Mouse (Mus musculus) left cerebral cortex, adult 2 months (tissue): ENCODE measurements at regions not wholly inside any gene's neighbourhood (a gene's known extent, or its start where the extent isn't known, plus 50 kb on each side); places are given as distances from the start of the nearest gene placed in this dataset.
"Not testable (repeated sequence)": the region's sequence is repeated elsewhere in the genome, so short reads cannot be mapped to it uniquely, and the experiment has no call there.

Source experiments
- DNase-seq, 2 experiments: peaks; one replicate each; pipeline ENCODE4 v3.0.0; 2021 to 2022; ENCODE audit warnings: low spot score in 2 of 2, mixed read lengths in 1 of 2; ENCODE audit errors: extremely low spot score in 1 of 2
- H3K27ac ChIP-seq: fragments of 200-600 bp; 2 replicates; pipeline ENCODE4 v1.8.1; 2022
- H3K4me3 ChIP-seq: fragments of 200-600 bp; 2 replicates; pipeline ENCODE4 v1.8.1; 2022
- CTCF ChIP-seq: fragments of 200-600 bp; IDR thresholded peaks from 2 replicates; pipeline ENCODE4 v1.8.1; 2022; ENCODE audit warnings: antibody characterized with exemption, mild to moderate bottlenecking, moderate library complexity
- intact Hi-C: fragments of 180-260 bp; cut with DNase I; formaldehyde crosslinking; loops from one replicate; pipeline ENCODE4 v1.15.1; 2025

- no peak for DNase-seq
- H3K27ac ChIP-seq = no peak overlapping the region
- TF ChIP-seq CTCF = no peak
- intact Hi-C loops = no loop called here
- H3K4me3 ChIP-seq = no peak overlapping the region
These were observed 293.6 kb upstream of the Cdh4 start for GRCm38 (mm10) chr2:179148667-179149066.

- Histone ChIP-seq H3K4me3 (no peak overlapping the region), H3K27ac (no peak overlapping the region)
- TF ChIP-seq CTCF = no peak
- no peak for DNase-seq
- intact Hi-C loops = no loop called here
These were observed 283.4 kb upstream of the Cdh4 start for GRCm38 (mm10) chr2:179158881-179159280.

- Histone ChIP-seq H3K27ac (no peak overlapping the region), H3K4me3 (no peak overlapping the region)
- no peak for DNase-seq
- intact Hi-C loops = no loop called here
- TF ChIP-seq CTCF = no peak
These were observed 279.1 kb upstream of the Cdh4 start for GRCm38 (mm10) chr2:179163116-179163515.

- intact Hi-C loops = no loop called here
- TF ChIP-seq CTCF = no peak
- no peak for DNase-seq
- Histone ChIP-seq H3K4me3 (no peak overlapping the region), H3K27ac (no peak overlapping the region)
These were observed 272.1 kb upstream of the Cdh4 start for GRCm38 (mm10) chr2:179170157-179170556.

- no peak for TF ChIP-seq CTCF
- intact Hi-C loops = no loop called here
- no peak overlapping the region for H3K4me3 ChIP-seq
- no peak overlapping the region for H3K27ac ChIP-seq
- no peak for DNase-seq
These were observed 271.6 kb upstream of the Cdh4 start for GRCm38 (mm10) chr2:179170608-179171007.

GRCm38 (mm10) chr2:179176835-179177530, 265.2 kb upstream of the Cdh4 start:
- DNase-seq, H3K4me3 ChIP-seq, H3K27ac ChIP-seq, intact Hi-C loops: not testable (repeated sequence)

- intact Hi-C loops = no loop called here
- no peak overlapping the region for H3K4me3 ChIP-seq
- TF ChIP-seq CTCF = no peak
- H3K27ac ChIP-seq = no peak overlapping the region
- no peak for DNase-seq
These were observed 260.9 kb upstream of the Cdh4 start for GRCm38 (mm10) chr2:179181366-179181765.

- DNase-seq = no peak
- TF ChIP-seq CTCF = no peak
- Histone ChIP-seq H3K27ac (no peak overlapping the region), H3K4me3 (no peak overlapping the region)
- intact Hi-C loops = no loop called here
These were observed 260.1 kb upstream of the Cdh4 start for GRCm38 (mm10) chr2:179182123-179182522.

GRCm38 (mm10) chr2:179192906-179193496, 249.2 kb upstream of the Cdh4 start:
- DNase-seq = no peak
- intact Hi-C loops = loop anchor here (5.0 to 10.0 kb wide), 4 partner anchors 436 to 686 kb away; no protein-coding TSS in a partner anchor
- no peak overlapping the region for H3K4me3 ChIP-seq
- H3K27ac ChIP-seq = no peak overlapping the region
- no peak for TF ChIP-seq CTCF

GRCm38 (mm10) chr2:179193507-179194160, 248.6 kb upstream of the Cdh4 start:
- H3K4me3 ChIP-seq = no peak overlapping the region
- H3K27ac ChIP-seq = no peak overlapping the region
- peak; percentile 86 for TF ChIP-seq CTCF
- peak; percentile 71 to 77 for DNase-seq
- intact Hi-C loops = loop anchor here (5.0 to 10.0 kb wide), 4 partner anchors 436 to 686 kb away; no protein-coding TSS in a partner anchor

- Histone ChIP-seq H3K27ac (no peak overlapping the region), H3K4me3 (no peak overlapping the region)
- TF ChIP-seq CTCF = no peak
- DNase-seq = no peak
- intact Hi-C loops = loop anchor here (10.0 kb wide), 1 partner anchor 677 kb away; no protein-coding TSS in a partner anchor
These were observed 244.8 kb upstream of the Cdh4 start for GRCm38 (mm10) chr2:179197471-179197870.

GRCm38 (mm10) chr2:179200495-179200894, 241.7 kb upstream of the Cdh4 start:
- no peak for TF ChIP-seq CTCF
- no peak overlapping the region for H3K27ac ChIP-seq
- intact Hi-C loops = no loop called here

More at GRCm38 (mm10) chr2:179200495-179200894, 241.7 kb upstream of the Cdh4 start:
- DNase-seq = no peak
- no peak overlapping the region for H3K4me3 ChIP-seq
